Mouse (Mus musculus): Measurements from ENCODE around the gene Zc3h10. TPM values are rescaled to one million over a fixed set of nuclear protein-coding genes. Genes with fewer than 3 reads are reported as not detected.

Zc3h10 gene
- polyA plus RNA-seq (2015; fragmentation: Nextera tagmentation; extraction: Ambion mirVana) = 5.0 and 5.4 TPM in 2 replicates

GRCm38 (mm10) chr10:128547361-128548032 lies at the start of gene Zc3h10:
Gene Zc3h10 (minus strand): TSS chr10:128547774.
- no peaks in the 10 kb centered on the region for H3K27me3 ChIP-seq (ENCODE audit: insufficient read depth, low read length)
- ATAC-seq (peak; percentile 86), DNase-seq (peak; percentile 93)
- H3K36me3 ChIP-seq (replicated peaks; ENCODE audit: insufficient read depth, low read length) = peaks cover 24% of the 10 kb centered on the region
- H3K4me1 ChIP-seq (ENCODE audit: insufficient read depth) = peaks cover 9% of the 10 kb centered on the region
- WGBS (ENCODE audit: insufficient replicate concordance) = under 1% methylated on average over 48 of the region's 50 CpGs
- peak within 1 kb of the TSS; percentile 90 for H3K4me3 ChIP-seq (ENCODE audit: low read depth, low read length)
- peak within 1 kb of the TSS; percentile 91 for H3K4me2 ChIP-seq (ENCODE audit: low read depth, low read length)
- H3K9me3 ChIP-seq (ENCODE audit: low read length) = no peaks in the 10 kb centered on the region
- TF ChIP-seq CTCF (IDR thresholded peaks at IDR 0.05; ENCODE audit: low read depth) (peak; percentile 83), EP300 (IDR thresholded peaks at IDR 0.05; ENCODE audit: low read depth) (peak; percentile 79)
- H3K27ac ChIP-seq (ENCODE audit: low read depth) = peak within 1 kb of the TSS; percentile 92
- peak within 1 kb of the TSS; percentile 84 for H3K9ac ChIP-seq (replicated peaks)

- H3K4me2 ChIP-seq (ENCODE audit: low read depth, low read length) = no peak overlapping the region
- no peak overlapping the region for H3K9ac ChIP-seq (replicated peaks)
- WGBS (ENCODE audit: insufficient replicate concordance) = 64% methylated on average over 5 of the region's 5 CpGs
- no peak for TF ChIP-seq CTCF (IDR thresholded peaks at IDR 0.05; ENCODE audit: low read depth)
- no peak for TF ChIP-seq EP300 (IDR thresholded peaks at IDR 0.05; ENCODE audit: low read depth)
- H3K36me3 ChIP-seq (replicated peaks; ENCODE audit: insufficient read depth, low read length) = no peaks in the 10 kb centered on the region
- H3K27ac ChIP-seq (ENCODE audit: low read depth) = no peak overlapping the region
- DNase-seq = no peak
- H3K27me3 ChIP-seq (ENCODE audit: insufficient read depth, low read length) = peaks cover 29% of the 10 kb centered on the region
- peaks cover 4% of the 10 kb centered on the region; the same call in 1 of the 2 replicates for H3K4me1 ChIP-seq (ENCODE audit: insufficient read depth)
- no peak for ATAC-seq
- no peaks in the 10 kb centered on the region for H3K9me3 ChIP-seq (ENCODE audit: low read length)
- H3K4me3 ChIP-seq (ENCODE audit: low read depth, low read length) = no peak overlapping the region
These were observed 45.2 kb upstream of the Zc3h10 start for GRCm38 (mm10) chr10:128592797-128593196.

- H3K9ac ChIP-seq (replicated peaks) = no peak overlapping the region
- WGBS (ENCODE audit: insufficient replicate concordance) = 59% methylated on average over 6 of the region's 6 CpGs
- H3K36me3 ChIP-seq (replicated peaks; ENCODE audit: insufficient read depth, low read length) = no peaks in the 10 kb centered on the region
- H3K4me2 ChIP-seq (ENCODE audit: low read depth, low read length) = no peak overlapping the region
- H3K27ac ChIP-seq (ENCODE audit: low read depth) = no peak overlapping the region
- no peak overlapping the region for H3K4me3 ChIP-seq (ENCODE audit: low read depth, low read length)
- TF ChIP-seq CTCF (IDR thresholded peaks at IDR 0.05; ENCODE audit: low read depth) (no peak), EP300 (IDR thresholded peaks at IDR 0.05; ENCODE audit: low read depth) (no peak)
- peaks cover 4% of the 10 kb centered on the region; the same call in 1 of the 2 replicates for H3K4me1 ChIP-seq (ENCODE audit: insufficient read depth)
- peaks cover 40% of the 10 kb centered on the region for H3K27me3 ChIP-seq (ENCODE audit: insufficient read depth, low read length)
- H3K9me3 ChIP-seq (ENCODE audit: low read length) = no peaks in the 10 kb centered on the region
- ATAC-seq (no peak), DNase-seq (no peak)
These were observed 43.9 kb upstream of the Zc3h10 start for GRCm38 (mm10) chr10:128591436-128591835.

- ATAC-seq (peak; percentile 33), DNase-seq (peak; percentile 71)
- peak overlapping the region; percentile 96 for H3K4me2 ChIP-seq (ENCODE audit: low read depth, low read length)
- peak overlapping the region; percentile 67 for H3K9ac ChIP-seq (replicated peaks)
- H3K36me3 ChIP-seq (replicated peaks; ENCODE audit: insufficient read depth, low read length) = no peaks in the 10 kb centered on the region
- peak overlapping the region; percentile 79 for H3K4me3 ChIP-seq (ENCODE audit: low read depth, low read length)
- whole genome bisulfite sequencing (ENCODE audit: insufficient replicate concordance) = under 1% methylated on average over 35 of the region's 43 CpGs
- TF ChIP-seq CTCF (IDR thresholded peaks at IDR 0.05; ENCODE audit: low read depth) = peak; percentile 77
- no peak for TF ChIP-seq EP300 (IDR thresholded peaks at IDR 0.05; ENCODE audit: low read depth)
- peaks cover 40% of the 10 kb centered on the region for H3K27me3 ChIP-seq (ENCODE audit: insufficient read depth, low read length)
- peak overlapping the region; percentile 93 for H3K27ac ChIP-seq (ENCODE audit: low read depth)
- peaks cover 4% of the 10 kb centered on the region; the same call in 1 of the 2 replicates for H3K4me1 ChIP-seq (ENCODE audit: insufficient read depth)
- no peaks in the 10 kb centered on the region for H3K9me3 ChIP-seq (ENCODE audit: low read length)
These were observed 42.7 kb upstream of the Zc3h10 start for GRCm38 (mm10) chr10:128590193-128590690.

- DNase-seq (peak; percentile 76), ATAC-seq (peak; percentile 76)
These were observed 42.1 kb upstream of the Zc3h10 start, which contains the start of gene Erbb3 for GRCm38 (mm10) chr10:128589464-128590192. Gene Erbb3 (minus strand): TSS chr10:128589652.

More at GRCm38 (mm10) chr10:128589464-128590192, 42.1 kb upstream of the Zc3h10 start, which contains the start of gene Erbb3:
- Histone ChIP-seq H3K9me3 (ENCODE audit: low read length) (no peaks in the 10 kb centered on the region), H3K27me3 (ENCODE audit: insufficient read depth, low read length) (peaks cover 40% of the 10 kb centered on the region), H3K27ac (ENCODE audit: low read depth) (peak within 1 kb of the TSS; percentile 93), H3K4me2 (ENCODE audit: low read depth, low read length) (peak within 1 kb of the TSS; percentile 96), H3K9ac (replicated peaks) (peak within 1 kb of the TSS; percentile 67), H3K4me1 (ENCODE audit: insufficient read depth) (peaks cover 4% of the 10 kb centered on the region; the same call in 1 of the 2 replicates), H3K36me3 (replicated peaks; ENCODE audit: insufficient read depth, low read length) (no peaks in the 10 kb centered on the region), H3K4me3 (ENCODE audit: low read depth, low read length) (peak within 1 kb of the TSS; percentile 79)
- WGBS (ENCODE audit: insufficient replicate concordance) = under 1% methylated on average over 42 of the region's 43 CpGs
- TF ChIP-seq EP300 (IDR thresholded peaks at IDR 0.05; ENCODE audit: low read depth) (no peak), CTCF (IDR thresholded peaks at IDR 0.05; ENCODE audit: low read depth) (no peak)
